Comparison of ENCODE assay signal across 8 mouse cellular contexts in the genomic region with DNA sequence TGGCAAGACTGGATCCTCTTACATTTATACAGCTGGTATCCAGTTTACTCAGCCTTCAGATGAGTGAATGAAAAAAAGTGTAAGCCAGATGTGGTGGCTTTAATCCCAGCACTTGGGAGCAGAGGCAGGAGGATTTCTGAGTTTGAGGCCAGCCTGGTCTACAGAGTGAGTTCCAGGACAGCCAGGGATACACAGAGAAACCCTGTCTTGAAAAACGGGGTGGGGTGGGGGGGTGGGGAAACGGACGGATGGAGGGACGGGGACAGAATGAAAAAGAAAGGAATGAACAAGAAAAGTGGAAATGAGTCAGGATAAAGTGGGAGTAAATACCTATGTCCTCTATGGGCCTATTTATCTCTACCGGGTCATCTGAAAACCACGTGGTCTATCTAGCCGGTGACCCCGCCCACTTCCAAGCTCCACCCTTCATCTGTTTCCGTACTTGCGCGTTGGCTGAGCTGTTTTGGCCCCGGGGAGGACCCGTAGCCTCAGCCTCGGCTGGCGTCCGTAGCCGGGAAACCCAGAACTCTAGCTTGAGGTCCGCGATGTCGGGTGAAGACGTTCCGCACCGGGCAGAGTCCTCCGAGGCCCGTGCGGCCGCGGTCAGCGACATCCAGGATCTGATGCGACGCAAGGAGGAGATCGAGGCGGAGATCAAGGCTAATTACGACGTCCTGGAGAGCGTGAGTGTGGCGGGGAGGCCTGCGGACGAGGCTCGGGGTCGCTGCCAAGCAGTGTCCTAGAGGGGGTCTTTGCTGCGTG. TPM values are rescaled to one million over a fixed set of nuclear protein-coding genes. Genes with fewer than 3 reads are reported as not detected.
A peak's percentile ranks its signal among the peaks of the same experiment; 100 is the strongest.
DNase-seq lines count a peak whose midpoint lies in the region; ATAC-seq and TF ChIP-seq lines count a peak whose summit lies in the region.

No protein-coding gene starts in this region.

- no peaks in the 10 kb centered on the region for H3K27me3 ChIP-seq in forebrain, embryonic 10.5 days (ENCODE audit: poor library complexity, severe bottlenecking)
- H3K27me3 ChIP-seq in heart, embryonic 15.5 days, result no peaks in the 10 kb centered on the region
- no peaks in the 10 kb centered on the region for H3K27me3 ChIP-seq in liver, embryonic 14.5 days (ENCODE audit: control insufficient read depth, insufficient read depth, low read length)
- no peaks in the 10 kb centered on the region for H3K27me3 ChIP-seq in neural tube, embryonic 11.5 days (ENCODE audit: control insufficient read depth, insufficient read depth, low read length)
- no peaks in the 10 kb centered on the region for H3K27me3 ChIP-seq in stomach, postnatal 0 days (ENCODE audit: control insufficient read depth, insufficient read depth, low read length)

- H3K36me3 ChIP-seq in forebrain, embryonic 10.5 days (replicated peaks), result peaks cover 19% of the 10 kb centered on the region
- H3K36me3 ChIP-seq in heart, embryonic 15.5 days, result no peaks in the 10 kb centered on the region
- H3K36me3 ChIP-seq in liver, embryonic 14.5 days (replicated peaks; ENCODE audit: control insufficient read depth, insufficient read depth, low read depth), result peaks cover 5% of the 10 kb centered on the region; the same call in 1 of the 2 replicates
- no peaks in the 10 kb centered on the region for H3K36me3 ChIP-seq in neural tube, embryonic 11.5 days (ENCODE audit: control insufficient read depth, insufficient read depth, low read length)
- H3K36me3 ChIP-seq in stomach, postnatal 0 days (ENCODE audit: control insufficient read depth, insufficient read depth, low read length), result no peaks in the 10 kb centered on the region

- peak overlapping the region; percentile 79 for H3K4me3 ChIP-seq in forebrain, embryonic 10.5 days
- peak overlapping the region; percentile 91 for H3K4me3 ChIP-seq in heart, embryonic 15.5 days
- H3K4me3 ChIP-seq in liver, embryonic 14.5 days (ENCODE audit: insufficient read depth in 1 of 2, low read depth in 2 of 2, low read length in 2 of 2), result peak overlapping the region; percentile 73 to 94
- H3K4me3 ChIP-seq in neural tube, embryonic 11.5 days (ENCODE audit: low read depth, low read length), result peak overlapping the region; percentile 75
- peak overlapping the region; percentile 86 for H3K4me3 ChIP-seq in stomach, postnatal 0 days (ENCODE audit: low read depth, low read length)

- peak overlapping the region; percentile 89 for H3K27ac ChIP-seq in forebrain, embryonic 10.5 days
- H3K27ac ChIP-seq in heart, embryonic 15.5 days, result peak overlapping the region; percentile 20; the same call in 1 of the 2 replicates
- peak overlapping the region; percentile 76 for H3K27ac ChIP-seq in liver, embryonic 14.5 days
- no peak overlapping the region for H3K27ac ChIP-seq in neural tube, embryonic 11.5 days (ENCODE audit: low read depth, low read length)
- H3K27ac ChIP-seq in stomach, postnatal 0 days (replicated peaks), result peak overlapping the region; percentile 53; the same call in 1 of the 2 replicates

- H3K9me3 ChIP-seq in forebrain, embryonic 10.5 days, result no peaks in the 10 kb centered on the region
- no peaks in the 10 kb centered on the region for H3K9me3 ChIP-seq in heart, embryonic 15.5 days (replicated peaks)
- no peaks in the 10 kb centered on the region for H3K9me3 ChIP-seq in liver, embryonic 14.5 days (ENCODE audit: control insufficient read depth, low read length)
- no peaks in the 10 kb centered on the region for H3K9me3 ChIP-seq in neural tube, embryonic 11.5 days (ENCODE audit: control insufficient read depth, low read length)
- H3K9me3 ChIP-seq in stomach, postnatal 0 days (ENCODE audit: control insufficient read depth, low read length), result no peaks in the 10 kb centered on the region

- TF ChIP-seq EP300 in liver, embryonic 14.5 days (IDR thresholded peaks at IDR 0.05; ENCODE audit: low read depth), result peak; percentile 54
- TF ChIP-seq EP300 in stomach, postnatal 0 days (optimal IDR thresholded peaks at IDR 0.05), result no peak

- peak; percentile 82 for ATAC-seq in heart, embryonic 15.5 days (replicated peaks; ENCODE audit: insufficient number of reproducible peaks, insufficient read depth, low FRiP score, low read depth)
- ATAC-seq in liver, embryonic 14.5 days (ENCODE audit: insufficient read depth), result peak; percentile 82
- ATAC-seq in neural tube, embryonic 11.5 days (ENCODE audit: insufficient read depth, low FRiP score, low TSS enrichment), result peak; percentile 48
- ATAC-seq in stomach, postnatal 0 days (ENCODE audit: low FRiP score, low TSS enrichment), result peak; percentile 89

- peaks cover 11% of the 10 kb centered on the region for H3K4me1 ChIP-seq in forebrain, embryonic 10.5 days
- peaks cover 10% of the 10 kb centered on the region for H3K4me1 ChIP-seq in heart, embryonic 15.5 days (replicated peaks)
- H3K4me1 ChIP-seq in liver, embryonic 14.5 days (replicated peaks; ENCODE audit: control insufficient read depth in 2 of 2, insufficient read depth in 2 of 2, low read length in 1 of 2), result peaks cover 14 to 16% of the 10 kb centered on the region in 2 experiments
- peaks cover 4% of the 10 kb centered on the region; the same call in 1 of the 2 replicates for H3K4me1 ChIP-seq in neural tube, embryonic 11.5 days (ENCODE audit: control insufficient read depth, insufficient read depth, low read length)
- H3K4me1 ChIP-seq in stomach, postnatal 0 days (replicated peaks; ENCODE audit: control insufficient read depth, insufficient read depth), result peaks cover 2% of the 10 kb centered on the region; the same call in 1 of the 2 replicates

- WGBS in forebrain, embryonic 10.5 days, result 3% methylated on average over 42 of the region's 42 CpGs
- 1% methylated on average over 42 of the region's 42 CpGs for WGBS in heart, embryonic 15.5 days
- WGBS in liver, embryonic 14.5 days (ENCODE audit: insufficient replicate concordance), result 2% methylated on average over 42 of the region's 42 CpGs
- 3% methylated on average over 42 of the region's 42 CpGs for WGBS in neural tube, embryonic 11.5 days
- WGBS in stomach, postnatal 0 days, result 2% methylated on average over 42 of the region's 42 CpGs

- H3K9ac ChIP-seq in heart, embryonic 15.5 days, result peak overlapping the region; percentile 90
- peak overlapping the region; percentile 96 for H3K9ac ChIP-seq in liver, embryonic 14.5 days (replicated peaks)
- H3K9ac ChIP-seq in neural tube, embryonic 11.5 days (ENCODE audit: low read length), result peak overlapping the region; percentile 86
- peak overlapping the region; percentile 84 for H3K9ac ChIP-seq in stomach, postnatal 0 days (ENCODE audit: low read length)

- H3K4me2 ChIP-seq in heart, embryonic 15.5 days, result peak overlapping the region; percentile 70
- H3K4me2 ChIP-seq in liver, embryonic 14.5 days (ENCODE audit: low read depth), result peak overlapping the region; percentile 90
- peak overlapping the region; percentile 67 for H3K4me2 ChIP-seq in neural tube, embryonic 11.5 days (ENCODE audit: low read depth)
- peak overlapping the region; percentile 74 for H3K4me2 ChIP-seq in stomach, postnatal 0 days (replicated peaks; ENCODE audit: low read depth)

- DNase-seq in CD8-positive naive resting alpha-beta T cell, adult 2 months (ENCODE audit: low read depth in 2 of 2, low spot score in 2 of 2), result peak; percentile 77 to 86
- peak; percentile 92 for DNase-seq in c-Kit-positive CD71-negative TER-119-negative erythroid progenitor cells, embryonic 14.5 days (ENCODE audit: low read depth)
- peak; percentile 90 for DNase-seq in forebrain, embryonic 10.5 days (ENCODE audit: extremely low spot score, low spot score)
- DNase-seq in kidney, postnatal 25 days, result peak; percentile 98
- peak; percentile 95 to 98 (median 97) for DNase-seq in liver, embryonic 14.5 days (ENCODE audit: low read depth in 3 of 3, low spot score in 3 of 3)
- DNase-seq in neural tube, embryonic 11.5 days (ENCODE audit: low spot score), result peak; percentile 94
- peak; percentile 93 for DNase-seq in stomach, postnatal 0 days (ENCODE audit: low spot score)

- no peak for TF ChIP-seq CTCF in liver, embryonic 14.5 days (IDR thresholded peaks at IDR 0.05; ENCODE audit: low read depth)
- TF ChIP-seq CTCF in stomach, postnatal 0 days (IDR thresholded peaks at IDR 0.05; ENCODE audit: low read depth), result no peak

RNA-seq across cellular contexts. Expression of gene Wdr66, which starts 24.0 kb away (rescaled TPM):
- 1.4 and 1.5 TPM in 2 replicates for polyA plus RNA-seq in forebrain, embryonic 10.5 days (2016; fragmentation: Nextera tagmentation; extraction: Ambion mirVana)
- polyA plus RNA-seq in heart, embryonic 15.5 days (2015; fragmentation: Nextera tagmentation; extraction: Ambion mirVana), result 2.1 and 3.5 TPM in 2 replicates
- 0.11 and 0.16 TPM in 2 replicates for polyA plus RNA-seq in liver, embryonic 14.5 days (2012; rRNA removed)
- polyA plus RNA-seq in liver, embryonic 14.5 days (2014; fragmentation: Nextera tagmentation; extraction: Ambion mirVana), result 0.10 TPM in 1 of 2 replicates, not detected in the other
- 11.9 and 13.8 TPM in 2 replicates for polyA plus RNA-seq in neural tube, embryonic 11.5 days (2014; fragmentation: Nextera tagmentation; extraction: Ambion mirVana)
- 0.22 and 0.30 TPM in 2 replicates for polyA plus RNA-seq in stomach, postnatal 0 days (2015; fragmentation: Nextera tagmentation; extraction: Ambion mirVana)

RNA-seq across cellular contexts. Expression of gene Hpd, which starts 45.4 kb away (rescaled TPM):
- 0.31 TPM in 1 of 2 replicates, not detected in the other for polyA plus RNA-seq in forebrain, embryonic 10.5 days (2016; fragmentation: Nextera tagmentation; extraction: Ambion mirVana)
- polyA plus RNA-seq in heart, embryonic 15.5 days (2015; fragmentation: Nextera tagmentation; extraction: Ambion mirVana), result 0.37 TPM in 1 of 2 replicates, not detected in the other
- polyA plus RNA-seq in liver, embryonic 14.5 days (2012; rRNA removed), result 28.7 and 29.2 TPM in 2 replicates
- 26.7 and 37.0 TPM in 2 replicates for polyA plus RNA-seq in liver, embryonic 14.5 days (2014; fragmentation: Nextera tagmentation; extraction: Ambion mirVana)
- polyA plus RNA-seq in neural tube, embryonic 11.5 days (2014; fragmentation: Nextera tagmentation; extraction: Ambion mirVana), result not detected in 2 replicates
- polyA plus RNA-seq in stomach, postnatal 0 days (2015; fragmentation: Nextera tagmentation; extraction: Ambion mirVana), result 0.69 and 0.99 TPM in 2 replicates

RNA-seq across cellular contexts. Expression of gene Psmd9, which starts 58.7 kb away (rescaled TPM):
- 80.5 and 84.6 TPM in 2 replicates for polyA plus RNA-seq in forebrain, embryonic 10.5 days (2016; fragmentation: Nextera tagmentation; extraction: Ambion mirVana)
- 54.9 and 66.7 TPM in 2 replicates for polyA plus RNA-seq in heart, embryonic 15.5 days (2015; fragmentation: Nextera tagmentation; extraction: Ambion mirVana)
- polyA plus RNA-seq in liver, embryonic 14.5 days (2012; rRNA removed), result 17.4 and 26.6 TPM in 2 replicates
- 51.4 and 55.1 TPM in 2 replicates for polyA plus RNA-seq in liver, embryonic 14.5 days (2014; fragmentation: Nextera tagmentation; extraction: Ambion mirVana)
- polyA plus RNA-seq in neural tube, embryonic 11.5 days (2014; fragmentation: Nextera tagmentation; extraction: Ambion mirVana), result 68.3 and 69.0 TPM in 2 replicates
- 48.6 and 51.4 TPM in 2 replicates for polyA plus RNA-seq in stomach, postnatal 0 days (2015; fragmentation: Nextera tagmentation; extraction: Ambion mirVana)

Comparison
In these comparisons a context has a peak if more than half of its experiments do, and no peak if none do; other contexts are left out.
1. RNA of gene Hpd, which starts 45.4 kb away (polyA plus RNA-seq): 26.7 to 37.0 TPM in liver, embryonic 14.5 days; 0.69 to 0.99 TPM in stomach, postnatal 0 days, 0.31 TPM in forebrain, embryonic 10.5 days, 0.37 TPM in heart, embryonic 15.5 days and not detected in neural tube, embryonic 11.5 days; every median in the first group is over 10 times any median in the second.
2. Peak in every context shown above with its lines, with median percentiles within 50 percentile points of each other: DNase-seq, H3K4me3 ChIP-seq, ATAC-seq, H3K4me2 ChIP-seq and H3K9ac ChIP-seq.